Mouse (Mus musculus) neural tube, embryonic 11.5 days (tissue): Measurements from ENCODE around the gene Cd52. TPM values are rescaled to one million over a fixed set of nuclear protein-coding genes. Genes with fewer than 3 reads are reported as not detected.
"Not testable (repeated sequence)": the region's sequence is repeated elsewhere in the genome, so short reads cannot be mapped to it uniquely, and the experiment has no call there.

ENCODE experiments used
- ATAC-seq: fragments of 200-750 bp; cut with Nextera tagmentation; 2 replicates; pipeline ENCODE4 v1.8.0; 2017; ENCODE audit warnings: moderate number of reproducible peaks, mild to moderate bottlenecking, moderate TSS enrichment, moderate library complexity; ENCODE audit not compliant: insufficient read depth, low FRiP score, low TSS enrichment
- DNase-seq: peaks from one replicate; pipeline ENCODE4 v3.0.0-alpha.2; 2015; ENCODE audit warnings: low spot score
- H3K27ac ChIP-seq: fragments of 300-500 bp; sonication (generic); 2 replicates; pipeline ENCODE4 v1.5.1; 2014; ENCODE audit warnings: low read depth, mild to moderate bottlenecking, low read length
- H3K27me3 ChIP-seq: fragments of 300-500 bp; sonication (generic); 2 replicates; pipeline ENCODE4 v1.6.1; 2014; ENCODE audit warnings: mild to moderate bottlenecking, low read length, mixed read lengths; ENCODE audit not compliant: control insufficient read depth, insufficient read depth
- H3K36me3 ChIP-seq: fragments of 300-500 bp; sonication (generic); 2 replicates; pipeline ENCODE4 v1.6.1; 2014; ENCODE audit warnings: mild to moderate bottlenecking, low read length, moderate library complexity, mixed read lengths; ENCODE audit not compliant: control insufficient read depth, insufficient read depth
- H3K4me1 ChIP-seq: fragments of 300-500 bp; sonication (generic); 2 replicates; pipeline ENCODE4 v1.6.1; 2014; ENCODE audit warnings: low read length, mixed read lengths; ENCODE audit not compliant: control insufficient read depth, insufficient read depth
- H3K4me2 ChIP-seq: fragments of 300-500 bp; sonication (generic); 2 replicates; pipeline ENCODE4 v1.6.1; 2014; ENCODE audit warnings: low read depth, mild to moderate bottlenecking, moderate library complexity
- H3K4me3 ChIP-seq: fragments of 300-500 bp; sonication (generic); 2 replicates; pipeline ENCODE4 v1.5.1; 2014; ENCODE audit warnings: low read depth, low read length
- H3K9ac ChIP-seq: fragments of 300-500 bp; sonication (generic); 2 replicates; pipeline ENCODE4 v1.6.1; 2014; ENCODE audit warnings: mild to moderate bottlenecking, low read length
- H3K9me3 ChIP-seq: fragments of 300-500 bp; sonication (generic); 2 replicates; pipeline ENCODE4 v1.6.1; 2016; ENCODE audit warnings: low read length; ENCODE audit not compliant: control insufficient read depth
- WGBS: fragments of 180-500 bp; shearing (Covaris S2); extraction: QIAGEN DNeasy Blood & Tissue Kit; methylation state at CpG from one replicate; pipeline ENCODE4 v1.1.7; 2014; 5-methylcytosine and 5-hydroxymethylcytosine counted together
- polyA plus RNA-seq: library from polyadenylated mRNA; unstranded; fragments of >200 nt; fragmentation: Nextera tagmentation; extraction: Ambion mirVana; gene quantifications from 2 replicates; pipeline ENCODE4 v1.2.1, GENCODE M21; 2014

Cd52 gene
- polyA plus RNA-seq: 5.7 and 6.4 TPM in 2 replicates

GRCm38 (mm10) chr4:134094923-134095547 lies at the start of gene Cd52:
Gene Cd52, minus strand, starts transcription at chr4:134095082.
- DNase-seq (no peak), ATAC-seq (no peak)
- H3K9me3 ChIP-seq: no peaks in the 10 kb centered on the region
- no peak within 1 kb of the TSS for H3K4me2 ChIP-seq
- no peak within 1 kb of the TSS for H3K9ac ChIP-seq
- WGBS: 55% methylated on average over 3 of the region's 3 CpGs
- no peaks in the 10 kb centered on the region for H3K36me3 ChIP-seq
- H3K4me1 ChIP-seq: no peaks in the 10 kb centered on the region
- H3K4me3 ChIP-seq: no peak within 1 kb of the TSS
- H3K27ac ChIP-seq: no peak within 1 kb of the TSS
- no peaks in the 10 kb centered on the region for H3K27me3 ChIP-seq

GRCm38 (mm10) chr4:134144297-134144696 lies 49.4 kb upstream of the Cd52 start:
- WGBS: 96% methylated on average over 5 of the region's 5 CpGs
- DNase-seq: not testable (repeated sequence)

GRCm38 (mm10) chr4:134138857-134139256 lies 44.0 kb upstream of the Cd52 start:
- H3K4me3 ChIP-seq: no peak overlapping the region
- ATAC-seq: no peak
- DNase-seq: no peak
- no peak overlapping the region for H3K27ac ChIP-seq
- WGBS: 87% methylated on average over 2 of the region's 2 CpGs
- no peak overlapping the region for H3K4me2 ChIP-seq
- peaks cover 4% of the 10 kb centered on the region for H3K36me3 ChIP-seq
- H3K9ac ChIP-seq: no peak overlapping the region
- no peaks in the 10 kb centered on the region for H3K9me3 ChIP-seq
- no peaks in the 10 kb centered on the region for H3K4me1 ChIP-seq
- H3K27me3 ChIP-seq: no peaks in the 10 kb centered on the region

More at GRCm38 (mm10) chr4:134144297-134144696, 49.4 kb upstream of the Cd52 start:
- H3K4me3 ChIP-seq, H3K9me3 ChIP-seq, ATAC-seq, H3K36me3 ChIP-seq, H3K27ac ChIP-seq, H3K4me1 ChIP-seq, H3K9ac ChIP-seq, H3K4me2 ChIP-seq, H3K27me3 ChIP-seq: not testable (repeated sequence)

GRCm38 (mm10) chr4:134136280-134136926 lies 41.5 kb upstream of the Cd52 start:
- Histone ChIP-seq H3K36me3 (peaks cover 5% of the 10 kb centered on the region), H3K9me3 (no peaks in the 10 kb centered on the region), H3K9ac (no peak overlapping the region), H3K4me1 (no peaks in the 10 kb centered on the region), H3K4me3 (no peak overlapping the region), H3K27ac (no peak overlapping the region), H3K27me3 (no peaks in the 10 kb centered on the region), H3K4me2 (no peak overlapping the region)
- WGBS: 62% methylated on average over 3 of the region's 3 CpGs
- ATAC-seq: no peak
- no peak for DNase-seq

GRCm38 (mm10) chr4:134132519-134133095 lies 37.7 kb upstream of the Cd52 start:
- no peak for DNase-seq
- H3K4me1 ChIP-seq: peaks cover 10% of the 10 kb centered on the region
- H3K4me3 ChIP-seq: no peak overlapping the region
- H3K9ac ChIP-seq: no peak overlapping the region
- H3K27ac ChIP-seq: no peak overlapping the region
- no peak for ATAC-seq
- peaks cover 5% of the 10 kb centered on the region for H3K36me3 ChIP-seq
- WGBS: 86% methylated on average over 8 of the region's 8 CpGs
- no peaks in the 10 kb centered on the region for H3K9me3 ChIP-seq
- no peaks in the 10 kb centered on the region for H3K27me3 ChIP-seq
- no peak overlapping the region for H3K4me2 ChIP-seq

- no peak overlapping the region for H3K27ac ChIP-seq
- no peak for ATAC-seq
- no peak for DNase-seq
- no peak overlapping the region for H3K4me3 ChIP-seq
- no peak overlapping the region for H3K9ac ChIP-seq
- H3K4me1 ChIP-seq: peaks cover 14% of the 10 kb centered on the region
- no peaks in the 10 kb centered on the region for H3K27me3 ChIP-seq
- no peaks in the 10 kb centered on the region for H3K9me3 ChIP-seq
- no peak overlapping the region for H3K4me2 ChIP-seq
- H3K36me3 ChIP-seq: peaks cover 3% of the 10 kb centered on the region; the same call in 1 of the 2 replicates
- 93% methylated on average over 3 of the region's 3 CpGs for WGBS
Measured at GRCm38 (mm10) chr4:134132117-134132516, 37.2 kb upstream of the Cd52 start.

- Histone ChIP-seq H3K27ac (no peak overlapping the region), H3K4me1 (peaks cover 14% of the 10 kb centered on the region), H3K9ac (no peak overlapping the region), H3K9me3 (no peaks in the 10 kb centered on the region), H3K27me3 (no peaks in the 10 kb centered on the region), H3K36me3 (peaks cover 3% of the 10 kb centered on the region; the same call in 1 of the 2 replicates), H3K4me2 (peak overlapping the region; percentile 84; the same call in 1 of the 2 replicates), H3K4me3 (peak overlapping the region; percentile 84)
- DNase-seq (no peak), ATAC-seq (no peak)
- 40% methylated on average over 6 of the region's 6 CpGs for WGBS
Measured at GRCm38 (mm10) chr4:134129482-134129881, 34.6 kb upstream of the Cd52 start.

- Histone ChIP-seq H3K9ac (peak overlapping the region; percentile 84), H3K36me3 (peaks cover 3% of the 10 kb centered on the region; the same call in 1 of the 2 replicates), H3K4me2 (peak overlapping the region; percentile 84), H3K9me3 (no peaks in the 10 kb centered on the region), H3K27me3 (no peaks in the 10 kb centered on the region), H3K4me1 (peaks cover 14% of the 10 kb centered on the region), H3K4me3 (peak overlapping the region; percentile 84), H3K27ac (no peak overlapping the region)
- peak; percentile 48 for ATAC-seq
- no peak for DNase-seq
- 5% methylated on average over 14 of the region's 14 CpGs for WGBS
Measured at GRCm38 (mm10) chr4:134128983-134129362, 34.1 kb upstream of the Cd52 start.
